13 mouse cellular contexts compared by ENCODE assay signal in the genomic region with DNA sequence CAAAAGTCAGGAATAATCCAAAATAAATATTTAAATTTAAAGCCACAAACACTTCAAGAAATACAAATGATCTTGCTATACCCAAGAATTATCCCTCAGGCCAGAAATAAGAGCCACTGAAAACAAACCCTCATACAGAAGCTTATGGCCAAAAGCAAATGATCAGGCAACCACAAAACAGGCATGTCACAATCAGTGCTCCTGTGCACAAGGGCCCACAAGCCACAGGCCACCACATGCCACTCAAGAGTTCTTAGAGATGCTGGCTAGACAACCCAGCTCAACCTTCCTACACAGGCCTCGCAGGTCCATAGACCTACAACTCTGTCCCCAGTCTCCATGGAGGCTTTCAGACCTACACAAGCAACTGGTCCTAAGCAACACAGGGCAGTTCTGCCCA.
A peak's percentile ranks its signal among the peaks of the same experiment; 100 is the strongest.
DNase-seq lines count a peak whose midpoint lies in the region; ATAC-seq and TF ChIP-seq lines count a peak whose summit lies in the region.
"Had no signal": no experiment of that assay in that cellular context is flagged by ENCODE, and none has a peak within 500 bp of the region (broad histone marks: within the 10 kb centered on the region; RNA-seq: fewer than 3 reads in every experiment).

No protein-coding gene starts in this region.

- peaks cover 75% of the 10 kb centered on the region for H3K4me1 ChIP-seq in heart, postnatal 0 days (ENCODE audit: control insufficient read depth, insufficient read depth)

- TF ChIP-seq EP300 in heart, postnatal 0 days (IDR thresholded peaks at IDR 0.05; ENCODE audit: low read depth), result no peak

- H3K9ac ChIP-seq in heart, postnatal 0 days (replicated peaks; ENCODE audit: low read depth, low read length), result peak overlapping the region; percentile 1; the same call in 1 of the 2 replicates
- H3K9ac ChIP-seq: forebrain, embryonic 15.5 days had no signal

- H3ac ChIP-seq in C2C12 (ENCODE audit: control insufficient read depth, insufficient read length, low read depth), result no peak overlapping the region

- no peaks in the 10 kb centered on the region for H3K27me3 ChIP-seq in heart, postnatal 0 days (ENCODE audit: control insufficient read depth, insufficient read depth, low read length)
- H3K27me3 ChIP-seq in C2C12 (ENCODE audit: control insufficient read depth, insufficient read depth, insufficient read length), result no peaks in the 10 kb centered on the region
- H3K27me3 ChIP-seq: forebrain, embryonic 15.5 days had no signal

- H3K36me3 ChIP-seq in heart, postnatal 0 days (replicated peaks; ENCODE audit: control insufficient read depth, insufficient read depth, low read length), result peaks cover 39% of the 10 kb centered on the region
- H3K36me3 ChIP-seq in C2C12 (ENCODE audit: control insufficient read depth, insufficient read depth), result peaks cover 65% of the 10 kb centered on the region
- H3K36me3 ChIP-seq: forebrain, embryonic 15.5 days had no signal

- no peaks in the 10 kb centered on the region for H3K9me3 ChIP-seq in heart, postnatal 0 days (replicated peaks; ENCODE audit: control insufficient read depth, low read length)
- H3K9me3 ChIP-seq: forebrain, embryonic 15.5 days had no signal

- H3K79me3 ChIP-seq in C2C12 (ENCODE audit: low read depth), result peaks cover 19% of the 10 kb centered on the region

- TF ChIP-seq CTCF in heart, postnatal 0 days (IDR thresholded peaks at IDR 0.05; ENCODE audit: low read depth), result no peak
- TF ChIP-seq CTCF in C2C12 (IDR thresholded peaks at IDR 0.05; ENCODE audit: control insufficient read depth, insufficient read depth, insufficient read length), result no peak
- no peak for TF ChIP-seq CTCF in left cerebral cortex, adult 2 months (IDR thresholded peaks at IDR 0.05)

- no peak overlapping the region for H3K4me3 ChIP-seq in heart, postnatal 0 days (ENCODE audit: low read depth, low read length)
- no peak overlapping the region for H3K4me3 ChIP-seq in C2C12 (ENCODE audit: insufficient read depth, poor library complexity, severe bottlenecking)
- no peak overlapping the region for H3K4me3 ChIP-seq in left cerebral cortex, adult 2 months
- H3K4me3 ChIP-seq: forebrain, embryonic 15.5 days; layer of hippocampus, adult 2 months had no signal

- intact Hi-C loops in heart, postnatal 14 days (cut with DNase I), result no loop called here
- intact Hi-C loops in left cerebral cortex, adult 2 months (cut with DNase I), result no loop called here

- WGBS in heart, postnatal 0 days, result 60% methylated on average over 1 of the region's 1 CpGs

- H3K4me2 ChIP-seq in heart, postnatal 0 days (ENCODE audit: low read depth, low read length), result no peak overlapping the region
- H3K4me2 ChIP-seq: forebrain, embryonic 15.5 days had no signal

- peak overlapping the region; percentile 72 for H3K27ac ChIP-seq in heart, postnatal 0 days (ENCODE audit: low read depth)
- no peak overlapping the region for H3K27ac ChIP-seq in left cerebral cortex, adult 2 months
- H3K27ac ChIP-seq: forebrain, embryonic 15.5 days had no signal

- no peak for DNase-seq in heart, postnatal 0 days (ENCODE audit: low spot score)
- no peak for DNase-seq in heart, postnatal 14 days
- DNase-seq in 3T3-L1 (ENCODE audit: low read depth, low spot score), result peak; percentile 62
- peak; percentile 51 for DNase-seq in lung, postnatal 25 days (ENCODE audit: low spot score)
- DNase-seq in left cerebral cortex, adult 2 months (ENCODE audit: extremely low spot score in 1 of 2, low spot score in 2 of 2), result no peak
- DNase-seq in layer of hippocampus, adult 9-11 months, result no peak
- DNase-seq: cerebellum, adult 18-20 months; embryo, embryonic 11 days; gastrocnemius, postnatal 25 days; thymus, adult 2 months had no signal

- no peak for ATAC-seq in heart, postnatal 0 days (ENCODE audit: insufficient read depth, low read depth)
- ATAC-seq: forebrain, embryonic 15.5 days had no signal

- H3K79me2 ChIP-seq in C2C12 (ENCODE audit: control insufficient read depth, insufficient read depth), result peaks cover 63% of the 10 kb centered on the region

TF ChIP-seq in C2C12, 6 proteins besides CTCF, POLR2A, EP300 and RAD21:
- TF ChIP-seq FOSL1 (IDR thresholded peaks at IDR 0.05; ENCODE audit: insufficient read depth, low read length, poor library complexity, severe bottlenecking) (no peak), MYOG (IDR thresholded peaks at IDR 0.05; ENCODE audit: control insufficient read depth, extremely low read depth, insufficient read length) (no peak), CEBPB (IDR thresholded peaks at IDR 0.05; ENCODE audit: low read depth) (peak; percentile 73)

Comparison
In these comparisons a context has a peak if more than half of its experiments do, and no peak if none do; other contexts are left out.
1. DNase-seq: peak in 3T3-L1 (single experiment) and lung, postnatal 25 days (single experiment); none in heart, postnatal 0 days (single experiment), heart, postnatal 14 days (0 of 2), left cerebral cortex, adult 2 months (0 of 2) and layer of hippocampus, adult 9-11 months (single experiment).